Mouse (Mus musculus): ENCODE measurements around the gene Thumpd3. TPM values are rescaled to one million over a fixed set of nuclear protein-coding genes. Genes with fewer than 3 reads are reported as not detected.

The Thumpd3 gene
- total RNA-seq (2021) = 10 to 100 TPM; 17.8 to 18.1 TPM
- long read RNA-seq, experiment 1, transcript Thumpd3-201 (10 exons, 2,163 nt) = major isoform, 51 of 57 reads
- long read RNA-seq, experiment 1, partial matches to known transcripts = 1 of 57 reads
- long read RNA-seq, experiment 1, other reads (novel, unspliced or antisense) = 5 of 57 reads
- long read RNA-seq, experiment 2, transcript Thumpd3-201 (10 exons, 2,163 nt) = major isoform, 27 of 36 reads
- long read RNA-seq, experiment 2, partial matches to known transcripts = 0 of 36 reads
- long read RNA-seq, experiment 2, other reads (novel, unspliced or antisense) = 9 of 36 reads

DNA sequence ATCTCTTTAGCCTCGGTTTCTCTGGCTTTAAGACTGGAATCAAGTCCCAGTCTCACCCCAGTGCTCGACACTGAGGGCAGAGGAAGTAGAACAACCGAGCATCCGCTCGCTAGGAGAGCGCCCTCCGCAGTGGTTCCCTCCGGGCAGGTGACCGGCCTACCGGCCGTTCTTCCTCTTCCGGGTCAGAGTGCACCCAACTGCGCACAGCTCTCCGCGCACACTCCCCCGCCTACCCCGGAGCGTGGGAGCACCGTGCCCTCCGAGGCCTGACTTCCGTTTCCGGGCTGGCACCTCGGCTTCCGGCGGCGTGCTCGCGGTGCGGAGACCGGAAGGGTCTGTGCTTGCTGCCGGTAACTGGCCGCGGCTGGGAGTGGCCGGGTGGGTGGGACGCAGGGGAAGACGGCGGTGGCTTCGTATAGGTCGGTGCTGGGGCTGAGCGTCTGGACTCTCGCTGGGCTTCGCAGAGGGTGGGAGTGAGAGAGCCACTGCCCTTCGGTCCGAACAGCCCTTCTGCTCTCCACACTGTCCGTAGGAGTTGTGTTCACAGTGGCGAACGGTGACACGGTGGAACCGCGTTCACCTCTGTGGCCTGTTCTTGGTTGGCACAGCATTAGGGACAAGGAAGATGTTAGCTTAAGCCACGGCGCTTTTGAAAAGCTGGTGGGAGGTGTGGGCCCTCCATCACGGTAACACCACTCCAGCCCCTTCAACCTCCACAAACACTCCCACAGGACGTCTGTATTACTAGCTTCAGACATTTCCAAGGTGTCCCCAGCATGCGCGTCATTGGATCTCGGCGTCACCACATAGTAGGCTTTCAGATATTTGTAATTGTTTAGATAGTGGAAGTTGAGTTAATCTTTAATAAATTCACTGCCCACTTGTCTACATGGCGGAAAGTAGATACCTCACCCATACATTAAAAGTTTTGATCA, at the start of gene Thumpd3:
Gene Thumpd3 (plus strand): TSS at position 185 of the 935 bp plus-strand sequence.
- intact Hi-C loops (cut with DNase I) = loop anchor here (2.0 to 5.0 kb wide), 3 partner anchors 30 to 191 kb away; partner anchors contain the start of genes Mtmr14 and Setd5
- DNase-seq = peak; percentile 96 to 98

DNA sequence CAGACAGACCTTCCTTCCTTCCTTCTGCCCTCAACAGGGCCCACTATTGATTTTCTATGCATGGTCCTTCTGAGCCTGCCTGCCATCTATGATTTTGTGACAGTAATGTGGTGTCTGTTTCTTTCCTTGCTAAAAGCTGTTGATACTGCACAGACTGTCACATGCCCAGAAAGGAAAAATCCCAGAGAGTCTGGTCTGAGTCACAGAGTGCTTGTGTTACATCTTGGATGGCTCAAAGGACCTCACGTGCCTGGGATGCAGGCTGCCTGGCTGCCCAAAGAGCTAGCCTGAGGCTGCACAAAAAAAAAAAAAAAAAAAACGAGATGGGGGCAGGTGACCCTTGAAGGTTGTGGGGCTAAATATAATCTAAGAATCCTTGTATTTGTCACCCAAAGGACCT, 46.8 kb upstream of the Thumpd3 start:
- intact Hi-C loops (cut with DNase I) = no loop called here
- no peak for DNase-seq

DNA sequence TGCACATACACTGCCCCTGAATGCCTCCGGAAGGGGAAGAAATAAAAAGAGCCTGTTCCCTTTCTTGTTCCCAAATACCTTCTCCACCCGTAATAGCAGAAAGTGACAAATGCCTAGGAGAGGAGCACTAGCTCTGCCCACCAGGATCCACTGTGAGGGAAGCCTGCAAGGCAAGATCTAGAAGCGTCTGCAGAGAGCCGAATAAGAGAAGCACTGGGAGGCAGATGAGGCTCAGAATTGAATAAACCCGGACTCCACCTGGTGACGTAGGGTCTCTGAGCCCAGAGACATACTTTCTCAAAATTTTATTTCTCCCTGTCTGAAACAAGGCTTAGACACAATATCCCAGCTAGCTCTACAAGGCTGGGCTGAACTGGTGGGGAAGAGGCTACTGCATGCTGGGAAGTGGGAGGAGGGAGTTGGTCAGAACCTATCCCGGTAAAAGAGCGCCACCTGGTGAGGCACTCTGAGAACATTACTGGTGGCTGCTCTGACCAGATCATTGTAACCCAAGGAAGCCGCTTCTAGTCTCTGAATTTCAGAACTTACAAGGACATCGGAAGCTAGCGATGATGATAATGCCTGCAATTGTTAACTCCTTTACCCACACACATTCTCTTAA, 45.2 kb upstream of the Thumpd3 start:
- intact Hi-C loops (cut with DNase I) = loop anchor here (1.0 to 10.0 kb wide), 6 partner anchors 218 to 796 kb away; no protein-coding TSS in a partner anchor
- peak; percentile 86 to 92 for DNase-seq

DNA sequence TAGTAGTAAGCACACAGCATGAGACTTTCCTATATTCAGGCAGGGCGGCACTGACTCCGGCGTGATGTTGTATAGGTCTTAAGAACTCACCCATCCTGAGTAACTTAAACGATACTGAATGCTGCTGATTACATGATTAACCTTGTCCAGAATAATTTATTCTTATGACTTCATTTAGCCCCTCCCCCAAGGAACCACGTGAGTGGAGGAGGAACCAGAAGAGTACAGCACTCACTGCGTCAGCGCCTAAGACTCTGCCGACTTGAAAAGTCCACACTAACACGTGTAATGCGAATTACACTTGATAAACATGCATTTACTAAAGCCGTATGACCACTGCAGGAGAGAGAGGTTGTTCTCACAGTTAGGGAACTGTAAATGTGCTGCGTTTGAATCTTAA, 44.3 kb upstream of the Thumpd3 start:
- intact Hi-C loops (cut with DNase I) = loop anchor here (1.0 to 10.0 kb wide), 5 partner anchors 219 to 797 kb away; no protein-coding TSS in a partner anchor
- peak in 1 of 2 experiments; percentile 37 for DNase-seq

DNA sequence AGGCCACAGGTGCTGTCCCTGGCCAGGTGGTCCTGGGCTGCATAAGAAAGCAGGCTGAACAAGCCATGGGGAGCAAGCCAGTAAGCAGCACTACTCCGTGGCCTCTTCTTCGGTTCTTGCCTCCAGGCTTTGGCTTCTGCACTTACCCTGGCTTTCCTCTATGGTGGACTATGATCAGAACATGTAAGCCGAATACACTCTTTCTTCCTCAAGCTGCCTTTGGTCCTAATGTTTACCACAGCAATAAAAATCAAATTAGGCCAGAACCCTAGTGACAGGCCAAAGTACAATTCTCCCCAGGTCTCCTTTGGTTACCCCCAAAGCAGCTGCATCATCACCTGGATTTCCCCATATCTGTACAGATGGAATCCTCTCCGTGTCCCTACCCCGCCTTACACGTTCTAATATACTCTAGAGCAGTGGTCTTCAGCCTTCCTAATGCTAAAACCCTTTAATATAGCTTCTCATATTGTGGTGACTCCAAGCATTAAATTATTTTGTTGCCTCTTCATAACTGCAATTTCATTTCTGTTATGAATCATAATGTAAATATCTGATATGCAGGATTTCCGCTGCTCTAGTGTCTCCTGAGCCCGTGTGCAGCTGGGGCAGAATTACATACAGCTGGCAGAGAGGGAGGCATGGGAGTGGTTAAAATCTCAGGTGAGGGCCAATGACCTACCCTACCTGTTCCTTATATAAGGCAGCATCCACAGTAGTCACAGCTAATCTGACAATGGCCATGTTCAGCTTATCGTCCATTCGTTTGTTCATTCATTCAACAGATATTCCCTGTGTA, 42.5 kb upstream of the Thumpd3 start:
- DNase-seq = no peak
- intact Hi-C loops (cut with DNase I) = loop anchor here (5.0 to 10.0 kb wide), 4 partner anchors 221 to 799 kb away; no protein-coding TSS in a partner anchor

DNA sequence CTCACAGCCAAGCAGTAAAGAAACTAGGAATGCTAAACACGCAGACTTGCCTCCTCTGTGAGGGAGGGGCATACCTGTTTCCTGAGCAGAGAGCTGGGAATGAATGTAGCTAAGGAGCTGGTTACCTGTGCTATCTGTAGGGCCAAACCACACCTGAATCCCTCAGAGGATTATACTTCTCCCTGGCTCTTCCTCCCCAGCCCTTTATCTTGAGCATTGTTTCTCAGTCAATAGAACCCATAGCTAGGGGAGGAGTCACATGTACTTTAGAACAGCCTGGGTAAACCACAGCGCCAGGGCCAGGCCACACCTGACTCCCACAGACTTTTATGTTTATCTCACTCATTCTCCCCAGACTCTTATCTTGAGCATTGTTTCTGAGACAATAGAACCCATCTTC, 39.2 kb upstream of the Thumpd3 start:
- intact Hi-C loops (cut with DNase I) = loop anchor here (10.0 kb wide), 1 partner anchor 802 kb away; no protein-coding TSS in a partner anchor
- DNase-seq = no peak

DNA sequence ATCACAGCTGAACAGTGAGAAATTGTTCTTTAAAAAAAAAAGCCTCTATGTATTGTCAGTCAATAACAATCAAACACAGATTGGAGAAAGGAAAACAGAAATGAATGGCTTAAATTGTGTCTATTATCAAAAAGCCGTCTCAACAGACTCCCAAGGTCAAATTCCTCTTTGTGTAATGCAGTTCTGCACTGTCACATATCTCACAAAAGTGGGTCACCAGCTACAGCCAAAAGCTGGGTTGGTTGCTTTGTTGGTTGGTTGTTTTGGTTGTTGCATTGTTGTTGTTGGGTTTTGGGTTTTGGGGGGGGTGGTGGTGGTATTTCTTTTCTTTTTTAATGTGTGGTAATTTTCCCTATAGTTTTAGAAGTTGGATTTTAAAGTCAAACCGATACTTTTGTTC, 34.1 kb upstream of the Thumpd3 start:
- intact Hi-C loops (cut with DNase I) = no loop called here
- no peak for DNase-seq

DNA sequence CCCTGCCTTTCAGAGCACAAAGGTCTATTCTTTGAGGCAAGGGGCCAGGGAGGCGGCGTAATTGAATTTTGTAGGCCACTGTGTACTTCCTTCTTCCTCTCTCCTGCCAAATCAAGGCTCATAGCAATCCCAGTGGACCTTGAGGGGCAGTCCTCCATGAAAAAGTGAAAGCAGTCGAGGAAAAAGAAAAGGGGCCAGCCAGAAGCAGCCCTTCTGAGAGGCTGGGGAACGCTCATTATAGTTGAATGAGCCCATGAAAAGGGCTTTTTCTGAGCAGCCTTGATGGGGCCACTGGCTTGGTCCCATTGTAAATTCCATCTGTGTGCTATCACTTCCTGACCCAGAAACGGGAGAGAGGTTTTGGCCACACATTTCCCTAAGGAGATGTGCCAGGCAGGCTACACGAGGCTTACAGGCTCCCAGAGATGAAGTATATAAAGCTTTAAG, 33.5 kb upstream of the Thumpd3 start:
- intact Hi-C loops (cut with DNase I) = no loop called here
- DNase-seq = peak; percentile 78 to 81

DNA sequence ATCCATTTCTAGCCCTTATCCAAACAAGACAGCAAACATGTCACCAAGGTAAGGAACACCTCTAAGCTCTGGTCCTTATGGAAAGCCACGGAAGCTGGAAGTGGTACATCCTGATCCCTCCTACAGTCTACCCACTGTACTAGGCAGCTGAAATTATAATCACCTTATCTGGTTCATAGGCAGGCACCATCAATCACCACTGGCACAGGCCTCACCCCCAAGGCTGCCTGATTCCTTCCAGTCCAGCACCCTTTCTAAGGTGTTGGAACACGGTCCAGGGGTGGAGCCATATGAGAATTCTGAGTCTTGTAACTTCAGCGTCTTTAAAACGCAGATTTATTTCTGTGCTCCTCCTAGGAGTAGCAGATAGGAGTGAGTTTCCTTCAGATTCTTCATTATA, 32.5 kb upstream of the Thumpd3 start:
- no peak for DNase-seq
- intact Hi-C loops (cut with DNase I) = no loop called here

DNA sequence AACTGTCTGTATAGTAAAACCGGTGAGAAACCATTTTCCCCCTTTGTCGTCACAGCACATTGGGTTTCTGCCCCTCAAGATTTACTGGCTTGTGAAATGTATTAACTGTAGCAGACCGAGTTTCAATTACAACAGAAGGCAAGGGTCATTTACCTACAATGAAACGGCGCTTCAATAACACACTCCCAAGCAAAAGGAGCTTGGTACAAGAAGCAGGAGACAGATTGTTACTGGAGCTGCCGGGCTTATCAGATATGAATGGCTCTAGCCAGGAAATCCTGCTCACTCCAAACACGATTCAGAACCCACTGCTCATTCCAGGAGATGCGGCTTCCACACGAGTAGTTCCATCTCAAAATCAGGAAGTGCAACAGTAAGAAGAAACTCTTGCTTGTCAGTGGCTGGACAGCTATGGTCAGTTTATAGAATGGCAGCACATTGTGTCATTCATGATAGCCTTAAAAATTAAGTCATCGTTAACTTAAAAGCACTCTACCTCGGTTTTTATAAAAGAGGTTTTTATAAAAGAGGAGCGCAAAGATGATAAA, 28.5 kb upstream of the Thumpd3 start:
- no peak for DNase-seq
- intact Hi-C loops (cut with DNase I) = no loop called here

DNA sequence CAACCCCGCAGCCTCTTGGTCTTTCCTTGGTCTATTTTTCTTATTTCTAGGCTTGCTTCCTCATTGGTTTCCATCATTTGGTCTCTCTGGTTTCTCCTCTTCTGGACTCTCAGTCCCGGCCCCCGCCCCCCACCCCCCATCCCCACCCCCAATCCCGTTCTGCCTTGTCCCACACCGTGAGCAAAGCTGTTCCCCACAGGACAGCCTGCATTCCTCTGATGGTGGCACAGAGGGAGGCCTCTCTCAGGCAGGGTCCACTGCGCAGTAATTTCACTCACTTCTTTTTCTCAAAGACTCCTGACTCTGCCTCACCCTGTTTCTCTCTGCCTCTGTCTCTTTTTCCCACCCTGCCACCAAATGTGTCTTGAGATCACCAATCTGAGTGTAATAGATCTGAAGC, 27.9 kb upstream of the Thumpd3 start:
- intact Hi-C loops (cut with DNase I) = no loop called here

DNA sequence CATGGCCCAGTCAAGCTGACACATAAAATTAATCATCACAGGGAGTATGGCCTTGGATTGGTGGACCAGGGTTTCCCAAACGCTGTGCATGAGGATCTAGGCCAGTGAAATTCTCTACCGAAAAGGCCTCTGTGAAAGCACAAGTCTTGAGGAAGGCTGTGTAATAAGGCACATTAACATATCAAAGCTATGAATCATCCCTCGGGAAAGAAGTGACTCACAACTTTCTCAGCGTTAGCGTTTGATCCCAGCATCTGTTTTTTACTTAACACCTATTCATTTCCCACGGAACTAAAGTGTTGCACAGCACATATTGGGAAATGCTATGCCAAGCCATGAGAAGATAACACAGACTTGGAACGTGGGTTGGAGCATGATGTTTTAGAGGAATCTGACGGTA, 21.2 kb upstream of the Thumpd3 start:
- intact Hi-C loops (cut with DNase I) = no loop called here

More for the DNA sequence above, 27.9 kb upstream of the Thumpd3 start:
- no peak for DNase-seq

DNA sequence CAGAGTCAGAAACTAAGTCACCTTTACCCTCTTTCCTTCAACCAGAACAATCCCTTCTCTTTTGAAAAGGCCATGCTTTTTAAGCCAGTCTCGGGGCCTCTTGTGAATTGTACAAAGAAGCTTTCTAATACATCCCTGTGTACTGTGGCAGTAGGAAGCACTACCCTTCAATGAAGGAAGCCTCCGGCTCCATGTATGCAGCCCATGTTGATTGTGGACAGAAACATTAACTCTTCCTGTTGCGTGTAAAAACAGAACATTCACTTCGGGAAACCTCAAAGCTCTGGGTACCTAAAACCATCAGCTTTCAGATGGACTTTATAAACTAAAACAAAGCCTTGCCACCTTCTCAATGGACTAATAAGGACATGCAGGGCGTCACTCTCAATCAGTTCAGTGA, 20.3 kb upstream of the Thumpd3 start:
- DNase-seq = no peak
- intact Hi-C loops (cut with DNase I) = no loop called here

More for the DNA sequence above, 21.2 kb upstream of the Thumpd3 start:
- DNase-seq = no peak

DNA sequence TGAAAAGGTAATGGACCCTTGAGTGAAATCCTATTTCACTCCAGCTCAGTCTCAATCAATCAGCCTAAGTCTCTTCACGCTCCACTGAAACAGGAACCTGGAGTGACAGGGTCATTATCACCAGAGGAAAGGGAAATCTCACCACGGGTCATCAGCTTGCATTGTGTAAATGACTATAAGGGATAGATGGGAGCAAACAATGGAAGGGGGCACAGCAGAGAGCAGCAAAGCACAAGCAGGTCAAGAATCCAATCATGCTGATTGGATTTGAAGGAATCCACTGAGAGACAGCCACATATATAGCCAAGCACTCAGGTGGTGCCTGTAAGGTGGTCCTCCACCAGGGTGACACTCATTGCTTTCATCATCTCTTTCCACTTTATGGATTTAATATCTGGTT, 18.6 kb upstream of the Thumpd3 start:
- no peak for DNase-seq
- intact Hi-C loops (cut with DNase I) = no loop called here

DNA sequence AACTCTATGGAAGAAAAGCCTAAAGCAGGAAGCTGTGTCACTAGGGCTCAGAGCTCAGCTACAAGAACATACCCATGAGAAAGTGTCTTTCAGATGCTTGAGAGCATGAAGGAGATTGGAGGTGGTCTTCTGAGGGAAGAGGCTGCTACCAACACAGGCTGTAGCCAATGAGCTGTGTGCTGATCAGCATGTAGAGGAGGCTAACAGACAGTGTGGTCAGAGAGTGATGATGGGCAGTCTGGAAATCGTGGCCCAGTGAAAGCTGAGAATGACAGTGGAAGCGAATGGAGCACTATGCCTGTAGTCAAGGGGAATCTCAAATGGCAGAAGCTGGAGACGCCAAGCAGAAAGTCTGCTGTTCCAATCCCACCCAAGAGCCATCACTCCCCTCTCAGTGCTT, 17.0 kb upstream of the Thumpd3 start:
- DNase-seq = no peak

DNA sequence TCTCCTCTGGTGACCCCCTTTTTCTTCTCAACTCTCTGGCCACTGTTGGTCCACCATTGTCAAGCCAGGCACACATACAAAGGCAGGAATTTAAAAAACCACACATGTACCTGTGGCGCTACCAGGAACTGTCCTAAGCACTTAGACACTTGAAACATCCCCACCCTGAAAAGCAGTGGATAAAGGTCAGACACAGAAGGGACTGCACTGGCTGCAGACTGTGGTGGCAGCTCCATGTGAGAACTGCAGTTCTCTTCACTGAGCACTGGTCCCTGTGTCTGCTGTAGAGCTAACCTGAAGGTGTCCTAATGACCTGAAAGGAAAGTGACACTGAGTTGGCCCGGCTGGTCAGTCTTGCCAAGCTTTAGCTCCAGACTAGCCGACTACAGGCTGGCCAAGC, 15.5 kb upstream of the Thumpd3 start:
- no peak for DNase-seq
- intact Hi-C loops (cut with DNase I) = no loop called here

More for the DNA sequence above, 17.0 kb upstream of the Thumpd3 start:
- intact Hi-C loops (cut with DNase I) = no loop called here

DNA sequence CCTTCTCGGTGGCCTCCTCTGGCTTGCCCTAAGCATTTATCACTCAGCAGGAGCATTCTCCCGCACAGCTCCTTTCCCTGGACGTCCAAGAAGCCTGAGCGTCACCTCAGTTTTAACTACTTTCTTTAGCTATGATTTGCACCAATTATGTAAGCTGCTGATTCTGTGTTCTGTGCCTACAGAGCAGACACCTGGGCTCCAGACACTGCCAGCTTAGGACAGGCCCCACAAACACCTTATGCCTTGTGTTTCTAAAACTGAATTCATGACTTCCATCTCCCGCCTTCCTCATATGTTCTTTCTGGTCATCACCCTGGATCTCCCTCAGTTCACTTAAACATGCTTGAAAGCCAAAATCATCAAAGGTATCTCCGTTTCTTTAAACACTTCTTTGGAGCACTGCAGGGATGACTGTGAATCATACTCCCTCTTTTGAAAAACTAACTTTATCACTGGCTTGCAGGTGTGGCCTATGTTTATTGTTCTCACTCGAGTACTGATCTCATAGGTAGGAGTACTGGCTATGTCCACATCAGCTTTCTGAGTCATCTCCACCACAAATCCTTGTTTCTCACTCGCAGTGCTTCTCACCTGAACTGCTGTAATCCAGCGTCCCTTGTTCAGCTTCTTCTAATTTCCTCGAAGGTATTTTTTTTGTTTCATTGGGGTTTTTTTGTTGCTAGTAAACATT, 14.9 kb upstream of the Thumpd3 start:
- DNase-seq = no peak
- intact Hi-C loops (cut with DNase I) = no loop called here

DNA sequence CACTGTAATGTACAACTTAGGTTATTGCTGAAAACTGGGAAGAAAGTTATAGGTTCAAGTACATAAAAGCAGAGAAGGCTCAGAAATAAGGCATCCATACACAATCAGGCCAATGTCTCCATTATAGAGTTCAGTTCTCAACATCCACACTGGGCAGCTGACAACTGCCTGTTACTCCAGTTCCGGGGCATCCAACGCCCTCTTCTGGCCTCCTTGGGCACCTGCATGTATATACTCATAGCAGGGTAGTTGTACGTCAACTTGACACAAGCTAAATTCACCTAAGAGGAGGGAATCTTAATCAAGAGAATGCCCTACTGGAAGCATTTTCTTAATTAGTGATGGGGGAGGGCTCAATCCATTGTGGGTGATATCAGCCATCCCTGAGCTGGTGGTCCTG, 13.9 kb upstream of the Thumpd3 start:
- intact Hi-C loops (cut with DNase I) = no loop called here
- DNase-seq = no peak

DNA sequence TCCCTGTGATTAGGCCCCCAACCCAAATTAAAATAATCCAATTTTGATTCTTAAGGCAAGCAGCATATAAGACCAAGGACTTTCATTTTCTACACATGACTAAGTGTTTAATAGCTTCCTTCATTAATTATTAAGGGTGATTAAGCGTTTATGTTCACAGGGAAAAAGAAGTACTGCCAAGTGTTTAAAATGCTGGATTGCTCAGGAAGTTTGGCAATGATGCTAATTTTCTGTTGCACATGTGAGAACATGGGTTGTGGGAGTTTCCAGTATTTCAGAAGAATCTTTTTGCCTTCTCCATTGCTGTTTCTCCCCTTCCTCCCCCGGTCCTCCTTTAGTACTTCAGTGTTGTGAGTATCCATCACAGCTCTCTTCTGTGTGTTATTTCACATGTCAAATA, 12.8 kb upstream of the Thumpd3 start:
- no peak for DNase-seq

More for the DNA sequence above, 12.8 kb upstream of the Thumpd3 start:
- intact Hi-C loops (cut with DNase I) = no loop called here
